Comparison of ENCODE assay signal across 21 mouse cellular contexts in genomic region chr11:113760476-113760875, GRCm38 (mm10). TPM values are rescaled to one million over a fixed set of nuclear protein-coding genes. Genes with fewer than 3 reads are reported as not detected.
A peak's percentile ranks its signal among the peaks of the same experiment; 100 is the strongest.
DNase-seq lines count a peak whose midpoint lies in the region; ATAC-seq and TF ChIP-seq lines count a peak whose summit lies in the region.
"Had no signal": no experiment of that assay in that cellular context is flagged by ENCODE, and none has a peak within 500 bp of the region (broad histone marks: within the 10 kb centered on the region; RNA-seq: fewer than 3 reads in every experiment).

No protein-coding gene starts in this region.

- H3K9me3 ChIP-seq in midbrain, postnatal 0 days (ENCODE audit: low read length), result no peaks in the 10 kb centered on the region
- H3K9me3 ChIP-seq in midbrain, embryonic 11.5 days (ENCODE audit: control insufficient read depth, low read length), result no peaks in the 10 kb centered on the region
- H3K9me3 ChIP-seq: forebrain, embryonic 15.5 days; limb, embryonic 12.5 days; liver, embryonic 12.5 days; midbrain, embryonic 10.5 days had no signal

- no peak for TF ChIP-seq CTCF in midbrain, postnatal 0 days (IDR thresholded peaks at IDR 0.05)
- TF ChIP-seq CTCF in lung, adult 2 months (IDR thresholded peaks at IDR 0.05; ENCODE audit: insufficient read depth, low read length), result no peak

- TF ChIP-seq POLR2A in lung, adult 2 months (IDR thresholded peaks at IDR 0.05; ENCODE audit: borderline replicate concordance, extremely low read depth, low read depth, low read length), result no peak

- no peak for ATAC-seq in midbrain, postnatal 0 days (ENCODE audit: low FRiP score)
- no peak for ATAC-seq in midbrain, embryonic 11.5 days (ENCODE audit: low FRiP score)
- ATAC-seq: forebrain, embryonic 15.5 days; liver, embryonic 12.5 days had no signal

- no peaks in the 10 kb centered on the region for H3K4me1 ChIP-seq in midbrain, postnatal 0 days (ENCODE audit: insufficient read depth, low read length)
- H3K4me1 ChIP-seq in midbrain, embryonic 11.5 days (ENCODE audit: control insufficient read depth, insufficient read depth, low read length), result peaks cover 4% of the 10 kb centered on the region; the same call in 1 of the 2 replicates
- no peaks in the 10 kb centered on the region for H3K4me1 ChIP-seq in lung, adult 2 months (ENCODE audit: control insufficient read depth, insufficient read depth, low read length)

- H3K9ac ChIP-seq in midbrain, postnatal 0 days (replicated peaks; ENCODE audit: low read length, poor library complexity, severe bottlenecking), result no peak overlapping the region
- no peak overlapping the region for H3K9ac ChIP-seq in midbrain, embryonic 11.5 days (ENCODE audit: low read length)
- H3K9ac ChIP-seq: forebrain, embryonic 15.5 days; limb, embryonic 12.5 days; liver, embryonic 12.5 days had no signal

- WGBS in midbrain, postnatal 0 days, result 80% methylated on average over 7 of the region's 7 CpGs
- 83% methylated on average over 7 of the region's 7 CpGs for WGBS in midbrain, embryonic 11.5 days
- 37% methylated on average over 7 of the region's 7 CpGs for WGBS in lung, adult 2 months

- no peaks in the 10 kb centered on the region for H3K27me3 ChIP-seq in midbrain, postnatal 0 days (ENCODE audit: insufficient read depth, low read length)
- no peaks in the 10 kb centered on the region for H3K27me3 ChIP-seq in midbrain, embryonic 11.5 days (ENCODE audit: control insufficient read depth, insufficient read depth, low read length)
- H3K27me3 ChIP-seq: forebrain, embryonic 15.5 days; limb, embryonic 12.5 days had no signal

- no peak overlapping the region for H3K4me3 ChIP-seq in midbrain, postnatal 0 days (ENCODE audit: low read depth, low read length)
- H3K4me3 ChIP-seq in midbrain, embryonic 11.5 days (ENCODE audit: low read depth, low read length), result no peak overlapping the region
- no peak overlapping the region for H3K4me3 ChIP-seq in lung, adult 2 months (replicated peaks; ENCODE audit: extremely low read depth, low read depth, low read length)
- H3K4me3 ChIP-seq: forebrain, embryonic 15.5 days; limb, embryonic 12.5 days; liver, embryonic 12.5 days; midbrain, embryonic 10.5 days had no signal

- H3K4me2 ChIP-seq in midbrain, postnatal 0 days (ENCODE audit: low read depth, low read length, poor library complexity, severe bottlenecking), result no peak overlapping the region
- H3K4me2 ChIP-seq in midbrain, embryonic 11.5 days, result no peak overlapping the region
- H3K4me2 ChIP-seq: forebrain, embryonic 15.5 days; heart, embryonic 11.5 days; limb, embryonic 12.5 days; liver, embryonic 12.5 days had no signal

- DNase-seq in adrenal gland, adult (ENCODE audit: inconsistent age in 2 of 2, low spot score in 1 of 2), result peak; percentile 73 to 93
- DNase-seq in adrenal gland, adult 18-20 months (ENCODE audit: low spot score in 2 of 2), result no peak
- DNase-seq in midbrain, postnatal 0 days (ENCODE audit: low spot score), result peak; percentile 33
- no peak for DNase-seq in midbrain, embryonic 11.5 days (ENCODE audit: low spot score, missing footprints)
- peak; percentile 52 for DNase-seq in lung, adult 2 months
- peak; percentile 81 for DNase-seq in lung, postnatal 36 days
- DNase-seq in Muller cell, postnatal 12 days (ENCODE audit: inconsistent ontology term), result no peak
- no peak for DNase-seq in thymus, postnatal 36 days
- DNase-seq: cerebellum, adult 18-20 months; heart, postnatal 14 days; kidney, adult 2 months; kidney, postnatal 10 days had no signal

- H3K36me3 ChIP-seq in midbrain, postnatal 0 days (ENCODE audit: insufficient read depth, low read length), result no peaks in the 10 kb centered on the region
- H3K36me3 ChIP-seq in midbrain, embryonic 11.5 days (ENCODE audit: control insufficient read depth, insufficient read depth, low read length), result no peaks in the 10 kb centered on the region
- H3K36me3 ChIP-seq: forebrain, embryonic 15.5 days; limb, embryonic 12.5 days; liver, embryonic 12.5 days; midbrain, embryonic 10.5 days had no signal

- no peak overlapping the region for H3K27ac ChIP-seq in midbrain, postnatal 0 days (ENCODE audit: low read depth, low read length)
- no peak overlapping the region for H3K27ac ChIP-seq in midbrain, embryonic 11.5 days (ENCODE audit: low read depth, low read length)
- H3K27ac ChIP-seq: forebrain, embryonic 15.5 days; limb, embryonic 12.5 days; liver, embryonic 12.5 days; macrophage; midbrain, embryonic 10.5 days had no signal

RNA-seq across cellular contexts. Expression of gene Cdc42ep4, which starts 8.8 kb away (rescaled TPM):
- total RNA-seq in adrenal gland, adult 18-20 months (2021), result 100 to 1,000 TPM in 1 of 2 experiments, 10 to 100 TPM in 1; 70.0 to 160 TPM
- 88.0 and 89.5 TPM in 2 replicates for total RNA-seq in midbrain, postnatal 0 days (2014; rRNA removed)
- polyA plus RNA-seq in midbrain, postnatal 0 days (2015; fragmentation: Nextera tagmentation; extraction: Ambion mirVana), result 60.3 and 63.2 TPM in 2 replicates
- polyA plus RNA-seq in midbrain, embryonic 11.5 days (2014; fragmentation: Nextera tagmentation; extraction: Ambion mirVana), result 54.6 and 60.4 TPM in 2 replicates
- 80.4 and 115 TPM in 2 replicates for polyA plus RNA-seq in lung, adult 2 months (2012; rRNA removed)

RNA-seq across cellular contexts. Expression of gene Cpsf4l, which starts 50.7 kb away (rescaled TPM):
- under 1 TPM; 0.30 to 0.38 TPM for total RNA-seq in adrenal gland, adult 18-20 months (2021)
- total RNA-seq in midbrain, postnatal 0 days (2014; rRNA removed), result 0.22 TPM in 1 of 2 replicates, not detected in the other
- 0.20 TPM in 2 replicates for polyA plus RNA-seq in midbrain, postnatal 0 days (2015; fragmentation: Nextera tagmentation; extraction: Ambion mirVana)
- polyA plus RNA-seq in midbrain, embryonic 11.5 days (2014; fragmentation: Nextera tagmentation; extraction: Ambion mirVana), result 0.30 and 0.57 TPM in 2 replicates
- 0.09 TPM in 1 of 2 replicates, not detected in the other for polyA plus RNA-seq in lung, adult 2 months (2012; rRNA removed)
- total RNA-seq: layer of hippocampus, adult 18-20 months; left cerebral cortex, postnatal 10 days; monocyte, adult 5-6 weeks had no signal
- polyA plus RNA-seq: macrophage had no signal

Comparison
In these comparisons a context has a peak if more than half of its experiments do, and no peak if none do; other contexts are left out.
1. DNase-seq: peak in adrenal gland, adult (2 of 2), midbrain, postnatal 0 days (single experiment), lung, adult 2 months (single experiment) and lung, postnatal 36 days (single experiment); none in adrenal gland, adult 18-20 months (0 of 2), midbrain, embryonic 11.5 days (single experiment), Muller cell, postnatal 12 days (single experiment) and thymus, postnatal 36 days (0 of 2).